Mouse (Mus musculus): ENCODE measurements around the gene Dip2b.

- no peak for TF ChIP-seq CTCF (IDR thresholded peaks at IDR 0.05; ENCODE audit: insufficient read depth, low read length)
- no peak for TF ChIP-seq POLR2A (IDR thresholded peaks at IDR 0.05; ENCODE audit: borderline replicate concordance, extremely low read depth, low read depth, low read length)
These were observed 125.1 kb downstream of the Dip2b start for GRCm38 (mm10) chr15:100163381-100164051.

All from lung, adult 2 months (tissue).